Mouse (Mus musculus) olfactory bulb, adult 2 months (tissue): ENCODE results near the gene 9130213A22Rik. TPM values are rescaled to one million over a fixed set of nuclear protein-coding genes. Genes with fewer than 3 reads are reported as not detected.
"Not testable (repeated sequence)": the region's sequence is repeated elsewhere in the genome, so short reads cannot be mapped to it uniquely, and the experiment has no call there.

Source experiments
- H3K27ac ChIP-seq: fragments of 200-500 bp; 2 replicates; pipeline ENCODE4 v1.5.1; 2012; ENCODE audit warnings: low read depth, low read length; ENCODE audit not compliant: insufficient read depth
- H3K4me1 ChIP-seq: fragments of 200-500 bp; 2 replicates; pipeline ENCODE4 v1.6.1; 2012; ENCODE audit warnings: low read length; ENCODE audit not compliant: control insufficient read depth, insufficient read depth
- H3K4me3 ChIP-seq: fragments of 200-500 bp; 2 replicates; pipeline ENCODE4 v1.5.1; 2012; ENCODE audit warnings: mild to moderate bottlenecking, low read depth, low read length, moderate library complexity; ENCODE audit not compliant: insufficient read depth
- CTCF ChIP-seq: fragments of 200-500 bp; IDR thresholded peaks from 2 replicates; pipeline ENCODE4 v1.5.1; 2012; ENCODE audit warnings: low read depth, mild to moderate bottlenecking, low read length, moderate library complexity; ENCODE audit not compliant: insufficient read depth
- POLR2A ChIP-seq: fragments of 200-500 bp; IDR thresholded peaks from 2 replicates; pipeline ENCODE4 v1.6.1; 2012; ENCODE audit warnings: mild to moderate bottlenecking, low read depth, low read length, moderate library complexity; ENCODE audit not compliant: insufficient read depth
- WGBS: fragments of 180-500 bp; shearing (Covaris S2); methylation state at CpG from one replicate; pipeline ENCODE4 v1.1.7; 2018; 5-methylcytosine and 5-hydroxymethylcytosine counted together
- polyA plus RNA-seq: library from polyadenylated mRNA; stranded (reverse); fragments of >200 nt; gene quantifications from 2 replicates; pipeline ENCODE4 v1.2.4, GENCODE M21; 2012; ENCODE audit warnings: low replicate concordance; ENCODE audit not compliant: missing spikeins, insufficient read depth, insufficient read length

9130213A22Rik gene
- polyA plus RNA-seq, 1 experiment = not detected

DNA sequence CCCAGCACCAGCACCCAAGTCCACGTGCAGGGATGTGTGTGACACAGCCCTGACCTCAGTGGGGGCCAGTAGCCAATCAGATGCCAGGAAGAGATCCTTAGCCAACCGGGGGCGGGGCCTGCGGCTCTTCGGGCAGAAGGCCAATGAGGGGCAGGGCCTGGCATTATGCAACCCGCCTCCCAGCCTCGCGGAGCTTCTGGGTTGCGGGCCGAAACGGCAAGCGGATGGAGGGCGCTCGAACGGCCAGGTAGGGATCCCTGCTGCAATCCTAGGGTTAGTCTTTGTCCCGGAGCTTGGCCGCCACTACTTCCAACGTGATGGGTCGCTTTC lies 23.7 kb downstream of the 9130213A22Rik start:
- WGBS = under 1% methylated on average over 19 of the region's 19 CpGs
- H3K4me3 ChIP-seq = peak overlapping the region; percentile 83
- peaks cover 54% of the 10 kb centered on the region for H3K4me1 ChIP-seq

DNA sequence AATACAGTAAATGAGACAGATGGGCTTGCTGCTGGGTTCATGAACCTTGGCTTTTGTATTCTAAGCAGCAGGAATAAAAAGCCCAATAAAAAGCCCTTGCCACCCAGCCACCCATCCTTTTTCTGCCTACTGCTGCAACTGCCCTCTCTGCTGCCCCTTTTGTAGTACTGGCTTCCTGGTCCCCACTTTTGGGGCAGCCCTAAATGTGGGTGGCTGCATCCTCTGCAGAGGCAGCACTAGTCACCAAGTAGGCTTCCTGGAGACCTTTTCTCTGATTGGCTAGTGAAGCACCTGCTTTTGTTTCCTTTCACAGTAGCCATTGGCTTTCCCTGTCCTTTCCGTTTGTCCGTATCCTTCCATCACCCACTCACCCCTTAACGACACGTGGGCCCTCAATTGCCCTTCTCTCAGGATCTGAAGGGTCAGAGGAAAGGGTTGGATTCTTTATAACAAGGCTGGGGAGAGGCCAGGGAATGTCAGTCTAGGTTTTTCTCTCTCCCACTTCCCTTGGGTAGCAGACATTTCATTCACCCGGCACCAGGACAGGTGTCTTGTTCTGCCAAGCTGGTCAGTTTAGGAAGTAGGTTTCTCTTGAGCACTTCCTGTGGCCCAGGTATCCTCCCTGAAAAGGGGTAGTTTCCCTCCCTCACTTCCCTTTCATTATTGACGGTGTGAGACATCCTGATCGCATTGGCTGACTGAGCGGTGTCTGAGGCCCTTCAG lies 24.2 kb downstream of the 9130213A22Rik start:
- H3K27ac ChIP-seq = peak overlapping the region; percentile 99
- 5% methylated on average over 8 of the region's 8 CpGs for WGBS
- H3K4me1 ChIP-seq = peaks cover 49% of the 10 kb centered on the region
- TF ChIP-seq CTCF (no peak), POLR2A (no peak)
- H3K4me3 ChIP-seq = peak overlapping the region; percentile 83

More for the DNA sequence above, 23.7 kb downstream of the 9130213A22Rik start:
- peak overlapping the region; percentile 99 for H3K27ac ChIP-seq
- TF ChIP-seq POLR2A (peak; percentile 67), CTCF (no peak)

DNA sequence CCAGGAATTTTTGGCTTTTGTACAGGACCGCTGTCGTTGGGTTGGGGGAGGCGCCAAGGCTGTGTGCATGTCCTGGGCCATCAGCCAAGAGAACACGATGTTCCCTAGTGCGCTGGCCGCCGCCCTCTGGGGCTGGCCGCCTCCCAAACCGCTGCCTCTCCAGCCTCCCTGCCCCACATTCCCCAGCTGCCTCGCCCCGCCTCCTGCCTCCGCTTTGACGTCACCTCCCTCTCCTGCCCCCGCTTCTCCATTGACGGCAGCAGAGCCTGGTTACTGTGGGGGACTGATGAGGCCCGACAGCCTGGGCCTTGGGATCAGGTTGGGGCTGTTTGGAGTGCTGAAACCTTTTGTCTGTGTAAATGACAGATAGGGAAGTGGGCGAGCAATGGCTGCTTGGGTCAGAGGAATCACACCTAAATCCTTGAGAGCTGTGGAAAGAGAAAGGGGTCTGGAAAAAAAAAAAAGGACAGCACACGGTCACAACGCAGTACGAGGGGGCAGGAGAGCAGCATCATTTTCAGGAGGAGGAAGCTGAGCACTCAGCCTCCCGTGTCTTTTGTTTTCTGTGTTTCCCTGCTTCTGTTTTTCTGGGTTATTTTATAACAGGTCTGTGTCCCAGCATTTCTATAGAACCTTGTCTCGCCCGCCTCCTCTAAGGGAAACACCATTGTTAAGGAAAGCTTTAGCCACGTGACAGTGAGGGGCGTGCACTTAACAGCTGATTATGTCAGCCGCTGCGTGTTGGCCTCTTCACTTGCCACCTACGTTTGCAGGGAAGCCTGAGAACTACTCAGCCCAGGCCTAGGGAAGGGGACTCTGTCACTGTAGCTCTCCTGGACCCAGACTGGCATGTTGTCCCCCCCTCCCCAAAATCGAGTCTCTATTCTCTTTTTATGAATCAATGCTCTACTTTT lies 25.1 kb downstream of the 9130213A22Rik start:
- Histone ChIP-seq H3K4me3 (peak overlapping the region; percentile 46), H3K27ac (peak overlapping the region; percentile 99), H3K4me1 (peaks cover 40% of the 10 kb centered on the region)
- TF ChIP-seq POLR2A (peak; percentile 57), CTCF (no peak)
- 1% methylated on average over 29 of the region's 29 CpGs for WGBS

DNA sequence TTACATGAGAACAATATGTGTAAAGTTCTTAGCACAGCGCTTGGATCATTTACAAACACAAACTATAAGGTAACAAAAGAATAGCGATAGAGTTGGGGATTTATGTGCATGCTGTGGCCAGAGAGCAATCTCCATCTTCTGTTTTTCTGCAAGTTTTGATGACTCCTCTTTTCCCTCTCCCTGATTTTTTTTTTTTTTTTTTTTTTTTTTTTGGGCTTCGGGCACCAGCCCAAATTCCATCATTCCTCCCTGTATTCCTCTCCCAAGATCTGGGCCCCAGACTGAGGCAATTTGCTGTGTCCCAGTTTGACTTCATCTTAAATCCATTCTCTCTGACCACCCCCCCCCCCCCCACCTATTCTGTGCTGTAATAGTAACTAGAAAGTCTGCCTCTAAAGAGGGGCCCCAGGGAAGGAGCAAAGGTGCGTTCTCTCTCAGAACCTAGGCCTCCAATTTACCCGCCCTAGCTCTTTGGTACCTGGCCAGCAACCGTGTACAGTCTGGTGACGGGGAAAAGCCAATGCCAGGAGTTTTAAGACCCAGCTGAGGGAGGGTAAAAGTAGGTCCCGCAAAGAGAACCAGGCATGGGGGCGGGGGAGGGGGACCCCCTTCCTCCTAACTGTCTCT lies 25.9 kb downstream of the 9130213A22Rik start:
- Histone ChIP-seq H3K27ac (peak overlapping the region; percentile 99), H3K4me3 (peak overlapping the region; percentile 46), H3K4me1 (peaks cover 35% of the 10 kb centered on the region)
- TF ChIP-seq CTCF (no peak), POLR2A (no peak)
- WGBS = 3% methylated on average over 9 of the region's 9 CpGs

DNA sequence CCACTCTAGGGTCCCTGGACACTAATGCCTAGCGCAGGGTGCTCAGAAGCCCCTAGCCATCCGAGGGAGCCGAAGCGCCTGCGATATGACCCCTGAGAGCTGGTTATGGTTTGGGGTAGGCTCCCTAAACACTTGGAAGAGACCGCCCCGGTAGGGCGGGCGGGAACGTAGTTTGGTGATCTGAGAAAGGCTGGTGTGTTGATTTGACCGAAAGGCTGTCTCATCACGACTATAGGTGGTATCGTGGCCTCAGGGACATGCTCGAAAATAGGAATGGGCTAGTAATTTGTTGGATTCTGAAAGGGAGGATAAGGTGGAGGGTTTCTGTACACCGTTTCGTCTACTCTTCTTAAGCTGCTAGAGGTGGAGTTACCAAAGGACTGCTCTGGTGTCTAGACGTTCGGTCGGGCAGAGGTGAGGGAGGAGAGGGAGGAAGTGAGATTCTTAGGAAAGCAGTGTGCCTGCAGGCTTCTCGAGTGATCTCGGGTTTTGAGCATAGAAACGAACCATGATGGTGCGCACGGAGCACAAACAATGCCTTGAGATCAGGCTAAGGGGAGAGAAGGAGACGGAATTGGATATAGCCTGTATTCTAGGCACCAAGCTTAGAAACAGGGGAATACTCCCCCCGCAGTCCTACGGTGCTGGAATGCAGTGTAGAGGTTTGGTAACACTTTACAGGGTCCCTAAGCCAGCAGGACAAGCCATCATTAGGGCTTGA lies 26.7 kb downstream of the 9130213A22Rik start:
- Histone ChIP-seq H3K4me1 (peaks cover 32% of the 10 kb centered on the region), H3K27ac (peak overlapping the region; percentile 99), H3K4me3 (peak overlapping the region; percentile 65)
- WGBS = under 1% methylated on average over 27 of the region's 27 CpGs
- no peak for TF ChIP-seq POLR2A
- TF ChIP-seq CTCF = no peak

DNA sequence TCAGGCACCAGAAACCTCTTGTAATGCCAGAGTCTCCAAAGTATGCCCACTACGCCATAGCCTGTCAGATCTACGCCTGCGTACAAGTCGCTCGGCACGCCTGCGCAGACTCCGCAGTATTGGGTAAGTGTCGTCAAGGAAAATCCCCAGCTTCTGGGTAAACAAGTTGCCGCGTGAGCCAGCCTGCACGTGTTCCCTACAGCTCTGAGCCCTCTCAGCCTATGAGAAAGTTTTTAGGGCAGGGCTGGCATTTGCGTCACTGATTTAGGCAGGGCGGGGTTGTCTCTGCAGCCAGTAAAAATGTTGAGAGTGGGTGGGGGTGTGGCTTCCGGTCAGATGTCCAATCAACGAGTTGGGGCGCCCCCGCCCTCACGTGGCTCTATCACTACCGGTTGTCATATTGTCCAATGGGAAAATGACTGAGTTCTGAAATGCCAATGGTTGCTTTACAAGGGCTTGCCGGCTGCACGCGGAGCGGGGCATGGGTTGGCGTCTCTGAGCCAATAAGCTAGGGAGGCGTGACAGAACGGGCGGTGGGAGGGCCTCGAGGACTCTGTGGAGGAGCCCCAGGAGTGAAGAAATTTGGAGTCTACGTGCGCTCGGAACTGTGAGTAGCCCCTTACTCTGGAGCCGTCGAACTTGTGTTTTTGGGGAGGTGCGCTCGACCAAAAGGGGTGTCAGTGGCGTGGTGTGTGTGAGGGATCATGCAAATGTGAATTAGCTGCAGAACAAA lies 27.5 kb downstream of the 9130213A22Rik start, which contains the start of gene Per1:
Per1 (plus strand) TSS at position 521 of the 733 bp plus-strand sequence.
- no peak for TF ChIP-seq CTCF
- TF ChIP-seq POLR2A = peak; percentile 78
- WGBS = under 1% methylated on average over 37 of the region's 37 CpGs
- Histone ChIP-seq H3K4me3 (peak within 1 kb of the TSS; percentile 65), H3K27ac (peak within 1 kb of the TSS; percentile 99), H3K4me1 (peaks cover 34% of the 10 kb centered on the region)

DNA sequence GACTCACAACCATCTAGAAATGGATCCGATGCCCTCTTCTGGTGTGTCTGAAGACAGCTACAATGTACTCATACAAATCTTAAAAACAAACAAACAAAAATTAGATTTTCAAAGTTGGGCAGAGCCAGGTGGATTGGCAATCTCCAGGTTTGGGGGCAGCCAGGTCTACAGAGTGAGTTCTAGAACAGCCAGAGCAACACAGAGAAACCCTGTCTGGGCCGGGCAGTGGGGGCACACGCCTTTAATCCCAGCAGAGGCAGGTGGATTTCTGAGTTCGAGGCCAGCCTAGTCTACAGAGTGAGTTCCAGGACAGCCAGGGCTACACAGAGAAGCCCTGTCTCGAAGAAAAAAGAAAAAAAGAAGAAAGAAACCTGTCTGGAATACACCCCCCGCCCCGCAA lies 28.5 kb downstream of the 9130213A22Rik start:
- 91% methylated on average over 7 of the region's 7 CpGs for WGBS
- not testable (repeated sequence) for H3K4me3 ChIP-seq
- peaks cover 39% of the 10 kb centered on the region for H3K4me1 ChIP-seq
- 0 out of 2 replicates have a peak overlapping the region, but pooled peaks have one; percentile 98 for H3K27ac ChIP-seq

DNA sequence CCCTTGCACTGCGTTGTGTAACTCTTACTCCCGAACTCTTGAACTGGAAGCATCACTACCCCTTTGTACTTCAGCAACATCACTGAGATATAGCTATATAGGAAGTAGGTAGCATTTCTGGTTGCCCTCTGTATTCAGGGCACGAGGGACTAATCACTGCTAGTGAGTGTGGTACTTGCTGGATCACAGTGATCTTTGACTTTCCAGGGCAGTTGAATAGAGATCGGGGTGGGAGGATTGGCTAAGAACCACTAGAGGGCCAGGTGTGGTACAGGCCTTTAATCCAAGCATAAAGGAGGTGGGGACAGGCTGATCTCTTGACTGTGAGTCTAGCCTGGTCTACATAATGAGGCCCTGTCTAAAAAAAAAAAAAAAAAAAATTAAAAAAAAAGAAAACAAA lies 29.5 kb downstream of the 9130213A22Rik start:
- H3K27ac ChIP-seq = no peak overlapping the region
- peaks cover 34% of the 10 kb centered on the region for H3K4me1 ChIP-seq
- WGBS = 83% methylated on average over 4 of the region's 4 CpGs
- no peak overlapping the region for H3K4me3 ChIP-seq
- TF ChIP-seq POLR2A (no peak), CTCF (no peak)

DNA sequence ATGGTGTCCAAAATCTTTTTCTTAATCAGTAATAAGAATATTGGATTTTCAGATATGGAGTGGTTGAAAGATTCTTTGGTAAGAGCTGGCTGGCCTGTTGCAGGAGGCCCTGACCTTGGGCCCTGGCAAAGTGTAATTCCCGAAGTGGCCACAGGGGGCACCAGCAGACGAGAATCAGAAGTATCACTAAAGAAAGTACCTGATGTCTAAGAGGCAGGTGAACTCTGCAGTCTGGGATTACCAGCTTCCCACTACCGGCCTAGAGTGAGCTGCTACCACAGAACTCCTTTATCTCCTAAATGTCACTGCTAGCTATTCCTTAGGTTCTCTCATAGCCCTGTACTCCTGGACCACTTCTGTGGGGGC lies 30.0 kb downstream of the 9130213A22Rik start:
- H3K4me3 ChIP-seq = no peak overlapping the region
- no peak overlapping the region for H3K27ac ChIP-seq
- TF ChIP-seq CTCF (no peak), POLR2A (no peak)
- peaks cover 34% of the 10 kb centered on the region for H3K4me1 ChIP-seq
- 3% methylated on average over 3 of the region's 3 CpGs for WGBS
